Mouse (Mus musculus) kidney, postnatal 10 days (tissue): ENCODE results near the gene Lyrm7.

Experiments used
- DNase-seq: peaks from one replicate; pipeline ENCODE4 v3.0.0; 2021; ENCODE audit warnings: mixed read lengths

Lyrm7 gene

DNA sequence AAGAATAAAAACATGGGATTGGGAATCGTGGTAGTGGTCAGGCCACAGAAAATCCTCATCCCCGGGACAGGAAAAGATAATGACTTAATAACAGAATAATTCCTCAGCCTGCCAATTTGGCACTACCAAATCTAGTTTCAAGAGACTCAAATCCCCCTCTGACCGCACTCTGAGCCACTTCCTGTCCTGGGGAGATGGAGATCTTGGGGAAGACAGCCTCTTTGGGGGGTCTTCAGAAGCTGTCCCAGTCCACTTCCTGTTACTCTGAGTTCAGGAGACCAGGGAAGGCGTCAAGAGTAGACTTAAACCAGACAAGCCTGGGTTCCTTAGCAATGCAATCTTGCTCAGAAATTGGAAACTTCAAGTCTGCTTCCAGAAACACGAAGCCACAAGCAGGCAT lies 15.8 kb downstream of the Lyrm7 start:
- DNase-seq: no peak

DNA sequence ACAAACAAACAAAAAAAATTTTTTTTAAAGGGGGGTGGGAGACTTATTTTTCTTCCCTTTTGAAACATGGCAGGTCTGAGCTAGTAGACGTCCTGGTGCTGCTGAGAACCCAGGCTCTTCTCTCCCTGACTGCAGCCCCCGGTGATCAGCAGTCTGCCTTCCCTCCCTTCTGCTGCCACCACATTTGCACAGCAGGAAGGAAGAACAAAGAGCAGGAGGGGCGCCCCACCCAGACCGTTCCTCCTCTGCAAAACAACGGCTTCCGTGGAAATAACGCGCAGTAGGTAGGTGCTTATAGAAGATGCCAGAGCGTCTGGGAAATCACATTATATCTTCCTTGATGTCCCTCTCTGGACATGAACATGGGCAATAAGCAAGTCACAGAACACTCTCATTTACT lies 16.3 kb downstream of the Lyrm7 start:
- no peak for DNase-seq

DNA sequence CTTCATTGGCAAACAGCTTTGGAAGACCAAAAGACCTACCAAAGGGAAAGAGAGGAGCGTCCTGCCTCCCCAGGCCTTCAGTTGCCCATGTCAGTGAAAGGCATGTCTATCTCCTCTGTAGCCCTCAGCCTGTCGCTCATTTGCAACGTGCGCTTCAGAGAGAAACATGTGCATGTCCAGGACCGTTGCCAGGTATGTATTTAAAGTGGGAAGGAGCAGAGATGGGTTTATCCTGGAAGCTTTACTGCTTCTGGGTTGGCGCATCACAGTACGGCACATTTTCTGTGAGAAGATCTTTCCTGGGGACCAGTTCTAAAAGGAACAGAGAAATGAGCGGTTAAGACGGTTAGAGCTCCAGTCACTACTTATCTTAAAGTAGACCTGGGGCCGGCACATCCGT lies 19.8 kb downstream of the Lyrm7 start:
- no peak for DNase-seq

DNA sequence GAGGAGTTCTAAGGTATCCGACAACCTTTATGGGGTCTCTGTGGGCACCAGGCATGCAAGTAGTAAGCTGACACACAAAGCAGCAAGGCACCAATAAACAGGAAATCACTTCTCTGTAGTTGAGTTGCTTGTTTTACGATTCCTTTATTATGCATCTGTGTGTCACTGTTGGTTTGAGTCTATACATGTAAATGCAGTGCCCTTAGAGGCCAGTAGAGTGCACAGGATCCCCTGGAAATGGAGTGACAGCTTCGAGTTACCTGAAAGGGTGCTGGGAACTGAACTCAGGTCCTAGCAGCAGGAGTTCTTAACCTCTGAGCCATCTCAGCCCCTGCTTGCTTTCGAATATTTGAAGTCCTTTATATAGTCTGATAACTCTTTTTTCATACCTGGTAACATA lies 21.0 kb downstream of the Lyrm7 start:
- no peak for DNase-seq

DNA sequence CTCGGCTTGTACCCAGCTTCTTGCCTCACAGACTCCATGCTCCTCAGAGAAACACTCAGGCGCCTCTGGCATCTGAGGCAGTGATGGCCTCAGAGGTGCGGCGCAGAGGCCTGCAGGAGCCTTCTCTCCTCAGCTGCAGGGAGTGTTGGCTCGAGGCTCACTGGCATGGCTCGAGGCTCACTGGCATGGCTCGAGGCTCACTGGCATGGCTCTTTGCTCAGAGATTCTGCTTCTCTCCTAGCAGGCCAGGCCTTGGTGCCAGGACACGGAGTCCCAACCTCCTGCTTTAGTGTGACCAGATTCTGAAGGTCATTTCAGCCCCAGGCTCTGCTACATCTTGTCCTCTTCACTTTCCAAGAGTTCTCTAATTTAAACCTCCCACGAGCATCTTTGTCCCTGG lies 24.6 kb downstream of the Lyrm7 start:
- DNase-seq: peak; percentile 62

DNA sequence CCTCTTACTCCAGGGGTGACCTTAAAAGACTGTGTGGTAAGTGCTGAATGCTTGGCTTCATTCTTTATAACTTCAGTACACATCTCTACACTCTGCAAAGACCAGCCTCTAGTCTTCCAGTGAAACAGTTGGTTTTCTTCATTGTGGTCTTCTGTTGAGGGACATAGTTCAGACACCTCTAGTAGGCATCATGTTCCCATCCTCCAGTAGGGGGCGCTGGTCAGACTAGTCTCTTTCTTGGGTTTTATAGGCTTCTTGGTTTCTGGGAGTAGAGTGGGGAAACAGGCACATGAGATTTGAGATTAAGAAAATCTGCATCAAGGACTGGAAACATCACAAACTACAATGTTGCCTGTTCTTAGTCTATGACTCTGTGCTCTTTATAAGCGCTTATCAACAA lies 26.1 kb downstream of the Lyrm7 start:
- DNase-seq: no peak

DNA sequence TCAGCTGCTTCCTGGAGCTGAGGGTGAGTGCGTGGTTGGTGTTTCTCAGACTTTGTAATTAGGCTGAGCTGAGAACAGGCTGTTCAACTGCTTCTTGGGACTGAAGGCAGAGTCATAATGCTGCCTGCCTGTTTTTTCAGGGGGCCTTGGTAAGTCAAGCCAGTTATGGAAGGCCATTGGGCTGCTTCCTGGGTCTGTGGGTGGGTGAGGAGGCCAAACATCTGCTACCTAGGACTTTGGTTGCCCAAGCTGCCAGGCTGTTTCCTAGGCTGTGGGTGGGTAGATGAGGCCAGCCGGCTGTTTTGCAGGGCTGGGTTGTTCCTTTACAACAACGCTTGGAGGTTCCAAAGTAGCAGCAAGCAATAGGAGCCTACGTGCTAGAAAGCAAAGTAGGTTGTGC lies 26.9 kb downstream of the Lyrm7 start:
- no peak for DNase-seq

DNA sequence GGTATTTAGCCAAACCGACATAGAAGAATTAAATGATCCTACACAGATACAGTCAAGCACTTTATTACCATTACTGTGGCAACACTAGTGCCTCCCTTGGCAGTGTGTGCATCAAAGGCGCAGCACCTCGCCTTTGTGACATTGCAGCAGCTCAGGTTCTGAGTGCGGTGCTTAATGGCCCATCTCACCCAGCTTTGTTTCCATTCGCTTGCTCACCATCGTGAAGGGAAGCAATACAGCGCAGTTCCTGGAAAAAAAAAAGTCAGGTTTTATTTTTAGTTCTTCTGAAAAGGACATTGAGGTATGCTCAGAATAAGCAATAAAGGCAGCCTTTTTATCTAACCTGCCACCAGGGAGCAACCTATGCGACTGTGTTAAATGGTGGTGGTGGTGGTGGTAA lies 33.9 kb downstream of the Lyrm7 start:
- DNase-seq: no peak

DNA sequence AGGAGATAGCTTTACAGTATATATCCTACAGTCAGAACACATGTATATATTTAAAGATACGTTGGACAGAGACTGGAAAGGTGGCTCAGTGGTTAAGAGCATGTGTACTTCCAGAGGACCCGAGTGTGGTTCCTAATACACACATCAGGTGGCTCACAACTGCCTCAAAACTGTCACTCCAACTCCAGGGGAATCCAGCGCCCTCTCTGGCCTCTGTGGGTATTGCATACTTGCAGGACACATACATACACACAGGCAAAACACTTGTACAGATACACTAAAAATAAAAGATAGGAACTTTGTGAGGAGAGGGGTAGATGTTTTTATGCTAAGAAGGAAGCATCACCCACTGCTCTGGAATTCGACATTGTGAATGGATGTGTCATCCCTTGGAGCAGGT lies 34.9 kb downstream of the Lyrm7 start:
- no peak for DNase-seq

DNA sequence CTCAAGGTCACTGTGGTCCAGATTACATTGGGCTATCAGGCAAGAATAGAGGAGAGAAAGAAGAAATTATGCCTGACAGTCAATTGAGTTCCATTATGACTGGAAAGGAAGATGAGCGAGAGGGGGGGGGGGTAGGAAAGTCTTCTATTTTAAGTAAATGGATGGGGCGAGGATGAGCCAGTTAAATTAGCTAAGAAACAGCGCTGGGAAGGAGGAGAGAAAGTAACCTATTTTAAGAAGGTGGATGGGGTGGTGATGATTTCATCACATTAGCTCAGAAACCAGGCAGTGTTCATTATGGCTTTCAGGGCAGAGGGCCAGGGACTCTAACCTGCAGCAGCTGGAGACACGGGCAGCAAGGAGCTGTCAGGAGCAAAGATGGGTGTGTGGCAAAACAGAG lies 37.2 kb downstream of the Lyrm7 start:
- DNase-seq: no peak

DNA sequence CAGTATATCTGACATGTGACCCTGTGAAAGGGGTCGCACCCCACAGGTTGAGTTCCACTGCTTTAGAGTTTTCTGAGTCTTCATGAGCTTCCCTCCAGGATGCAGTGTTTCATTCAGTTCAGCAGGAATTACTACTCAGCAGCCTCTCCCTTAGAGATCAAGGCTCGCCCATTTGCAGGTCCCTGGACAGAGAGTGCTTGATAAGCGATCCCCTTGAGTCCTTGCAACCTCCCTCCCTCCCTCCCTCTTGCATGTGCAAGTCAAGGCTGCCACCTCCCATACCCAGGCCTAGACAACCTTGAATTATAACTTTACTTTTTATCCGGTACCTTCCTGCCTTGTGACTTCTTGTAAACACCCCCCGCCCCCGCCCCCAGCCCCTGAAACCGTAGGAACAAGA lies 41.2 kb downstream of the Lyrm7 start:
- DNase-seq: no peak

DNA sequence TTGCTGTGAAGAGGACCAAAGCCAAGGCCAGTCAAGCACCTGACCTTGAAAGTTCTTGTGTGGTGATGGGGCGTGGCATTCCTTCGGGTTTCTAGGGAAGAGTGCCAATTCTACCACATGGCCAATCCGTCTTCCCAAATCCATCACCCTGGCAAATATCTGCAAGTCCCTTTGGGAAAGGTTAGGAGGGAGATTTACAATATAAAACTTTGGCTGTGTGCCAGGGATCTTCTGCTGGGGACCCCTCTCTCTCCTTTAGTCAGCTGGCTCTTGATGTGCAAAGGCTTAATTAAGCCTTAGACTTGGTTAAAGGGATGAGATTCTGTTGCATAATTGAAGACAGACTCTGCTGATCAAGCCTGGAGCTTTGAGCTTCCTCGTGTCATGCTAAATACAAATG lies 43.3 kb downstream of the Lyrm7 start:
- no peak for DNase-seq

DNA sequence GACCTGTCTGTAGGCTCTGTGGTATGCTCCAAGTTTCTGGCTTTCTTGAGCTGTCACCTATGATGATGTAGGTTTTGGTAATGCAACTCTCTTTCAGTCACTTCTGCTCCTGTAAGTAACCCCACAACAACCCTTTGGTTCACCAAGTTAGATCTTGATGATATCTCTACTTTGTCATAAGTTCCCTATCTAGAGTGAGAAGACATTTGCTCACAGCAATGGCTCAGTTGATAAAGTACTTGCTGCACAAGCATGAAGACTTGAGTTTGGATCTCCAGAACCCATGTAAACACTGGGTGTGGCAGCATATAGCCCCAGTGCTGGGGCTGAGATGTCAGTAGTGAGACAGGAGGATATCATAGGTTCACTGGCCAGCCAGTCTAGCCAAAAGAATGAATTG lies 45.1 kb downstream of the Lyrm7 start:
- no peak for DNase-seq

DNA sequence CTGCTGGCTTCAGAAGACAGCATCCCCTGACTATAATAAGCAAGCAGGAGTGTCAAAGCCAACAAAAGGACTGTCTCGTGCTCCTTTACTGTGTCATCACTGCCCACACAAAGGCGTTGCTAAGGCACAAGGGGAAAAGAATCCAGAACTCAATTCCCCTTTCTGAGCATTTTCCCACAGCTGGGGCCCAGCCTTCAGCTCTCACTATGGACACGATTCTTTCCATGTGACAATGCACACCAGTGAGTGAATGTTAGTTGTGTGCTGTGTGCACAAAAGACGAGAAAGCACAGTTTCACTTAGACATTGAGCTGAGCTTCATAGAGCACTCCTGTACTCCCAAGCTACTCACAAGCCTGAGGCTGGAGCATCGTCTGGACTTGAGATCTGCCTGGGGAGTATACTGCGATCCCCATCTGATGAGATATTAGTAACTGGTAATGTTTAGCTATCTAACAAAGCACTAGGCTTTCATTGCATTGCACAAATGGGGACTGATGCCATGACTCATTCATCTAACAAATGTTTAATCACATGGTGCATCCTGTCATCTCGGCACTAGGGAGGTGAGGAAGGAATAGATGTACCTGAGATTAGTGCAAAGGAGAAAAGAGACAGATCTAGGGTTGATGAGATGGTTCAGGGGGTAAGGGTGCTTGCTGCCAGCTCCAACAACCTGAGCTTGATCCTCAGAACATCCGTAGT lies 47.8 kb downstream of the Lyrm7 start:
- DNase-seq: no peak

DNA sequence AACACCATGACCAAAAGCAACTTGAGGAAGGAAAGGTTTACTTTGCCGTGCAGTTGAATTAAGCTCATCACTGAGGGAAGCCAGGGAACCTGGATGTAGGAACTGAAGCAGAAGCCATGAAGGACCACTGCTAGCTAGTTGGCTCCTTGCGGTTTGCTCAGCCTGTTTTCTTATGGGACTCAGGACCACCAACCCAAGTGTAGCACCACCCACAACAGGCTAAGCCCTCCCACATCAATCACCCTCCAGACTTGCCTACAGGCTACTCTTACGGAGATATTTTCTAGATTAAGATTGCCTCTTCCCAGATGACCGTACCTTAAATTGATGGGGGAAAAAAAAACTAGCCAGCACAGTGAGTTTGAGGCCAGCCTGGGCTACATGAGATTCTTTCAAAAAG lies 48.4 kb downstream of the Lyrm7 start:
- no peak for DNase-seq

DNA sequence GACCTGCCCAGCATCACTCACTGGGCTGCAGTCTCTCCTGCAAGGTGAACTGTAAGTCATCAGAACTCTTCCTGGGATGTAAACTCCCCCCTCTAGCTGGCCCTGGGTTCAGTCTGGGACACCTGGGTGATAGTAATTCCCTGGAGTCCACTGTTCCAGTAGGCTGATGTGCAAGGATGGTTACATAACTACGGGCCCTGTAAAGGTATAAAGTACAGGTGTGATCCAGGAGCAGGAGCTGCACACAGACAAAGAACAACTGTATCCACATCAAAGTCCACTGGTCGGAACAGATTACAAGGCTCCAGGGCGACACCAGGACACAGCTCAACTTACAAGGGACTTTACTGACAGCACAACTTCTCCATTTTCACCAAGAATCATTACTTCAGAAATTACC lies 49.7 kb downstream of the Lyrm7 start:
- no peak for DNase-seq

DNA sequence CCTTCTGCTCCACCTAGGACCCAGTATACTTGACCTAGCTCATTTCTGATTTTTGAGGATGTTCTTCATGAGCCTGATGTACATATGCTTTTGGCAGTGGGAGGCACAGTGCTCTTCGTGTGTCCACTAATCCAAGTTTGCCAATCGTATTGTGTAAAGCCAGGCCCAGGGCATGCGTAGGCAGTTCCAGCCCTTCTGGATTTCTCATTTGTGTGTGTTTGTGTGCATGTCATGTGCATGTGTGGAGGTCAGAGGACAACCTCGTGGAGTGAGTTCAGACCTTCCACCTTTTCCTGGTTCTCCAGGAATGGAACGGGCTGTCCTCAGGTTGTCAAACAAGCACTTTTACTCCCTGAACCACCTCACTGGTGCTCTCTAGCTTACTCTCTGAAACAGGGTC lies 51.1 kb downstream of the Lyrm7 start:
- no peak for DNase-seq

DNA sequence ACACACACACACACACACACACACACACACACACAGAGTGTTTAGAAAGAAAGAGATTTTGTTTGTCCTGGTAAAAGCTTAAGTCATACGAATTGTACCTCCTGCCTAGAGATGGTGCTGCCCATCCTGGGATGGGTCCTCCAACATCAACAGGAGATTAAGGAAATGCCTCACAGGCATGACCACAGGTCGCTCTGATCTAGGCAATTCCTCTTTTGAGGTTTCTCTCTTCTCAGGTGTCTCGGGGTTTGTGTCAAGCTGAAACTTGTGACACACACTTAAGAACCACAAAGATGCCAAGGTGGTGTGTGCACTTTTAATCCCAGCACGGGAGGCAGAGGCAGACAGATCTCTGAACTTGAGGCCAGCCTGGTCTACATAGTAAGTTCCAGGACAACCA lies 52.5 kb downstream of the Lyrm7 start:
- DNase-seq: no peak

DNA sequence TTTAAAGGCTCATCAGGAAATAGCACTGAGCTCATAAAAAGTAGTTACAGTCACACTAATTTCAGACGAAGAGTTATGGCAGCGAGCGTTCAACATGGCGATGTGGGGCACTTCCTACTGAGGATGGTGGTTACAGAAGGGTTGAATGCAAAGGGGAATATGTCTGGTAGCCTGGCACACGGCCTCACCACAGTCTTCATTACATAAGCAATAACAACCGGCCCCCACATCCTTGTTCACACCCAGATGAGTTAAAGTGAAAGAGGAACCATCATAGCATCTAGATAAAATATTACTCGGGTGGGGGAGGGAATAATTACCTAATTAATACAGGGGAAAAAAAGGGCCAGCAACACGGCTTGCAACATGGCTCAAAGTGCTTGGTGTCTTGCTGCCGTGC lies 53.0 kb downstream of the Lyrm7 start:
- no peak for DNase-seq

DNA sequence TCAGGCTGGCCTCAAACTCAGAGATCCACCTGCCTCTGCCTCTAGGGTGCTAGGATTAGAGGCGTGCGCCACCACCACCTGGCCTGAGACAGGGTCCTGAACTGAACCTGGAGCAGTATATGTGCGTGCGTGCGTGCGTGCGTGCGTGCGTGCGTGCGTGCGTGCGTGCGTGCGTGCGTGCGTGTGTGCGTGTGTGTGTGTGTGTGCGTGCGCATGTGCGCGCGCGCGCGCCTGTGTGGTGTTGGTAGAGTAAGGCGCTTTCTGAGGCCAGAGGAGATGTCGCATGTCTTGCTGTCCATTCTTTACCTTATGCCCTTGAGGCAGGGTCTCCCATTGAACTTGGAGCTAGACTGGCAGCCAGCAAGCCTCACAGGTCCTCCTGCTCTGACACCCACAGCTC lies 53.8 kb downstream of the Lyrm7 start:
- no peak for DNase-seq

DNA sequence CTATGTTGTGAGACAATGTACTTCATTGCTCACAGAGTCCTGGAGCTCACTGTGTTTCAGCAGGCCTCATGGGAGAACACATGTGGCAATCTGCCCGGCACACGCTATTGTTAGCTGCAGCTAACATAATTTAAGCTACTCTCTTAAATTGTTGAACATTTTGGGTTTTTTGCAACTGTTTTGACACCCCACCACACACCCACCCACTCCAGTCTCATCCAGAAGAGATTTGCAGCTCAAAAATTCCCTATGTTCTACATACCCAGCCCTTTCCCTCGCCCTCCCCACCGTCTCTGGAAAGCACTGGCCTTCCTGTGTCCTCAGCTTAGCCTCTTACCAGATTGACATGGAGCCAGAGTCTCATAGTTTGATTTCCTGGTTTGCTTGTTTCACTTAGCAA lies 55.5 kb downstream of the Lyrm7 start:
- DNase-seq: peak; percentile 80

DNA sequence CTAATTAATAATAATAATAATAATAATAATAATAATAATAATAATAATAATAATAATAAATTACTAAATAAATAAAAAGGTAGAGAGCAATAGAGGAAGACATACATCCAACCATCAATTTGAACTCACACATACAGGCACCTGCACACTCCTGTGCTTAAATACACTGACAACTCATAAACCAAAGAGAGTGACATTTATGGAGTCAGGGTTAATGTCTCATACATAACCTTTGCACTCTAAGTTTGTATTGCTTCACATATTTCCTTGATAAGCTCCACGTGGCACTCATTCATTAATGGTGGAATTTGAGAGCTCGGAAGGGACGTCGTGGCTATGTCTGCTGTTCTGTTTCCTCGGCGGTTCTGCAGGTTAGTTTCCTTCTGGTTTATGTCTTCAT lies 58.1 kb downstream of the Lyrm7 start:
- no peak for DNase-seq

DNA sequence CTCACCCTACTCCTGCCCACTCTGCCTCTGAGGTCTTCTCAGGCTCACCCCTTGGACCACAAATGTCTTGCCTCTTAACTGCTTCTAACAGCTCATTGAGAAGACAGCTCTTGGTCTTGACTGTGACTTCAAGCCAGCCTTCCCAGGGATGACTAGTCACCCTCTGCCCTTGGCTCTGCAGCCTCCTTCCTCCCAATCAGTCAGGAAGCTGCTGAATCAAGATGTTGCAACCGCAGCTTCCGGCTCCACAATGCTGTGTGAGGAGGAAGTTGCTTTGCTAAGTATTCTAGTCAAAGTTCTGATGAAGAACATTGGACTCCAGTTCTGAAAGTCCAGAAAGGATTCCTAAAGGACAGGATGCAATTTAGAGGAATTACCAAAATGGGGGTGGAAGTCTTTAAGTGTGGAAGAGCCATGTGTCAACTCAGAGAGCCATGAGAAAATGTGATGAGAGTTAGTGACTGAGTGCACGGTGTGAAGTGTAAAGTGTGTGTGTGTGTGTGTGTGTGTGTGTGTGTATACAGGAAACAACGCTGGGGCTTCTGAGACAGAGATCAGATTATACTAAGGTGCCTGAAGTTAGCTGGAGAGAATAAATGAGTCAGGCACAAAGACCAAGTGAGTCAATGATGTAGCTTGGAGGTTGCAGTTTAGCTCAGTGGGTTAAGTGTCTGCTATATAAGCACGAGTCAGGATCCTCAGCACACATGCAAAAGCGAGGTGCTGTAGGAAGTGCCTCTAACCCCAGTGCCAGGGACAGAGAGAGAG lies 58.7 kb downstream of the Lyrm7 start:
- peak; percentile 56 for DNase-seq

DNA sequence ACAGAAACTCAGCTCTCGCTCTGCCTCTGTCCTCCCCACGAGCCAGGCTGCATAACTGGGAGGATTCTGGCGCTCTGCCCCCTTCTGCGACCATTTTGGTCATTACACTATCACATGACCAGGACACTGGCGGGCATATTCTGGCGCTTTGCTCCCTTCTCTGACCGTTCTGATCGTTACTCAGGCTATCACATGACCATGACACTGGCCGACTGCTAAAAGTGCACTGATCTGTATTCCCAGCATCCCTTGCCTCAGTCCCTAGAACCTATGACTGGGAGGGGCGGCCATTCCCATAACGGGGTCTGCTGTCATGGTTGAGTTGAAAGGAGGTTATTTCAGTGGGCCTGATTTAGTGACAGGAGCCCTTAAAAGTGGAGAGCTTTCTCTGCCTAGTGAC lies 64.2 kb downstream of the Lyrm7 start:
- DNase-seq: no peak

DNA sequence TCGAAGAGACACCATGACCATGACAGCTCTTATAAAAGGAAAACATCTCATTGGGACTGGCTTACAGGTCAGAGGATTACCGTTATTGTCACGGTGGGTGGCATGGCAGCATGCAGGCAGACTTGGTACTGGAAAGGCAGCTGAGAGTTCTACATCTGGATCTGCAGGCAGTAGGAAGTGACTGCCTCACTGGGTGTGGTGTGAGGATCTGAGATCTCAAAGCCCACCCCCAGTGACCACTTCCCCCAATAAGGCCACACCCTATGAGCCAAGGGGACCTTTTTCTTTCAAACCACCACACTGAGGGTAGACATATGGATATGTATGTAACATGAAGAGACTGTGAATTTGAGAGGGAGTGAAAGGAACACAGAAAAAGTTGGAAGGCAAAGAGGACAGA lies 66.0 kb downstream of the Lyrm7 start:
- DNase-seq: no peak
